Mouse (Mus musculus) adrenal gland, postnatal 10 days (tissue): ENCODE results near the gene Magi2. TPM values are rescaled to one million over a fixed set of nuclear protein-coding genes. Genes with fewer than 3 reads are reported as not detected.

Experiments
- DNase-seq: peaks from one replicate; pipeline ENCODE4 v3.0.0; 2021; ENCODE audit warnings: mixed read lengths
- total RNA-seq, 2 experiments: library from RNA; stranded (reverse); gene quantifications; 2 replicates each; pipeline ENCODE4 v1.2.3; 2021

The Magi2 gene
- total RNA-seq, 2 experiments from 2014 or later = 4.7 to 6.1 TPM

DNA sequence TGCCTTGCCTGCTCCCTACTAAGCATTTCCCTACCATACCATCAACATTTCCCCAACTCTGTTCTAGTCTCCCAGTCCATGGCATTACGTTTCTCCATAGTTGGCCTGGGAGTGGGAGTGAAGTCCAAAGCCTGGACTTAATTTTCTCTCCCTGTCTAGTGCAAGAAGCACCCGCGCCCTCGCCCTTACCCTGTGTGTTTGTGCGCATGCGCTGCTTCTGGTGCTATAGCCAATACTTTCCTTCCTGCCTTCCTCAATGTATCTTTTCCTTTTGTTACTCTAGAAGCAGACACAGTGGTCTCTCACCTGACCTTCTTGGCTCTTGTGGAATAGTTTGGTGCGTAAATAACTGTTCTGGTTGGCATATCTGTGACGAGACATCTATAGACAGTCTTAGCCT lies 1440.8 kb downstream of the Magi2 start:
- DNase-seq = no peak

DNA sequence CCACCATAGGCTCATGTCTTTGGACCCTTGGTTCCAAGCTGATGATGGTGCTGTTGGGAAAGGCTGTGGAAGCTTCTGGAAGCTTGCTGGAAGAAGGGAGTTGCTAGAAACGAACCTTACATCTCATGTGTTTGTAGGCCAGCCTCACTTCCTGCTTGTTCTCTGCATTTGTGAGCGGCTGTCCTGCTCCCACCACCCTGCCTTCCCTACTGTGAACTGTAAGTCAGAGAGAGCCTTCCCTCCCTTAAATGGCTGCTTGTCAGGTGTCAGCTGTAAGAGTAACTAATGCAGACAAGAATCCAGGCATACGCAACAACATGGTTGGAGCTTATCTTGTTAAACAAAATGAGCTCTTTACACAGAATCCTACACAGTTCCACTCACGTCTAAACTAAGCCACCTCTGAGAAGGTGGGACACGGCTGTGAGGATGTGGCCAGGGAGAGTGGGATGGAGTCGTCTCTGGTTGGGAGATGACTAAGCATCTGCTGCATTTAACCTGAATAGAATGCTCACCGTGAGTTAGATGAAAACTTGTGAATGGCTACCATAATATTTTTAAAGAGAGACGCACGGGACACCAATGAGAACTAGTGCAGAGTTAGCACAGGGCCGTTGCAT lies 1442.0 kb downstream of the Magi2 start:
- no peak for DNase-seq

DNA sequence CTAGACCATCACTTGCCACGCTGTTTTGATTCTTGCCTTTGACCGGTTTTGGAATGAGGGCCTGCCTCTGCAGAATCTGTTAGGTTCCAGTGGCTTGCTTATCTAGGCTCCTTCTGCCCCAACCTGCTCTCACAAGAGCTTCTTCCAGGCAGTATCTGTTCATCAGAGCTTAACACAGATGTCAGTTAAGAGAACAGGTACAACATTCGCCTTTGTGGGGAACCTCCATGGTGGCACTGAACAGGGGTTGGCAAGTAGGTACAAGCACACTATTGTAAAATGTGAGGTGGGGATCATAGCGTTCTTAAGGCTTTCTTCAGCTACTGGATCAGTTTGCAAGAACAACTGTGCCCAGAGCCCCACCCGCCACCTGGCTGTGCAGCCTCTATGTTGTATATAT lies 1442.6 kb downstream of the Magi2 start:
- DNase-seq = no peak

DNA sequence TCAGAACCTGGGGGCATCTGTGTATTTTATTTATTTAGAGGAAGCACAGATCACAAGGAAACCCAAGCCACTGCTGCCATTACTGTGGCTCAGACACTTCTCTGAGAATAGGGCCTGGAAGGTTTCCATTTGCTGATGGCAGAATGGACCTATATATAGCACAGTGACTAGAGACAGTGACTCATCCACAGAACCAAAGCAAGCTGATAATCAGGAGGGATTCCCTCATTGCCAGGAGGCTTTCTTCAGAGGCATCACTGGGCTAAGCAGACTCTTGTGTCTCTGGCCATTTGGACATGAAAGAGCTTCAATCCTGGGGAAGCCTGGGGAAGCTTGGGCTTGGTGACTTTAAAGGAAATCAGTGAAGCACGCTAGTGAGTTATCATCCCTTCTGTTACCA lies 1445.0 kb downstream of the Magi2 start:
- no peak for DNase-seq

DNA sequence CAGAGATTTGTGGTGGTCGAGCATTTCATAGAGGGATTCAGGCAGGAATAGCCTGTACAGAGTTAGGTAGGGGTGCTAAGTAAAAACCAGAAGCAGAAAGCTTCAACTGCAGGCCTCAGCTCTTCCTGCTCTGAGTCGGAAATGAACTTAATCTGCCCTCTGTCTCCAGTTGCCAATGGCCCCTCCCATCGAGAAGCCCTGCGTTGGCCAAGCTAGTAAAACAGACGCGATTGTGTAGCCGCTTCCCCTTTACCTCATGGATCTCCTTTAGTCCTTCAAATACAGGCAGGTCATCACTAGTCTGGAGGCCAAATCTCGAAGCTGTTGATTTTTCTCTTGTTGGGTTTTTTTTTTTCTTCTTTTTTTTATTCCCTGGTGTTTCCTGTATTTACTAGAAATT lies 1447.7 kb downstream of the Magi2 start:
- DNase-seq = no peak

DNA sequence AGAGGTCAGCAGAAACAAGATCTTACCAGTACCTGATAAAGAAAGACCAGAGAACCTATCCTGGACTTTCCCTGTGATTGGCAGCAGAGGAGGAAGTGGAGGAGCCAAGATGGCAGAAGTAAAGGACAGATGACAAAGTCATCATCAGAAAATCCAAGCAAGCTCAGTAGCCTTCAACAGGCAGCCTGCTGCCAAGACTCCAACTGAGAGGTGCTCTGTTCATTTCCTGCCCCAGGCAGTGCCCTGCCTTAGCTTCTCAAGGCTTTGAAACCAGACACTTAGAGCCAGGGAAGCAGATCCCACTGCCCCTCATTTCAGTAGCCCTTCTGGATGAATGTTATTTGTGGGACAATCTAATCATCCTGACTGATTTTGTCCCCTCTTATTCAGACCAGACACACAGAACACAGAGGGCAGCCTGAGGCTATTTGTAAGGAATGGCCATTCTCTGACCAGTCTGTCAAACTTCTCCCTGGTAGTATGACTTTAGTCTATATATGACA lies 1448.4 kb downstream of the Magi2 start:
- DNase-seq = no peak

DNA sequence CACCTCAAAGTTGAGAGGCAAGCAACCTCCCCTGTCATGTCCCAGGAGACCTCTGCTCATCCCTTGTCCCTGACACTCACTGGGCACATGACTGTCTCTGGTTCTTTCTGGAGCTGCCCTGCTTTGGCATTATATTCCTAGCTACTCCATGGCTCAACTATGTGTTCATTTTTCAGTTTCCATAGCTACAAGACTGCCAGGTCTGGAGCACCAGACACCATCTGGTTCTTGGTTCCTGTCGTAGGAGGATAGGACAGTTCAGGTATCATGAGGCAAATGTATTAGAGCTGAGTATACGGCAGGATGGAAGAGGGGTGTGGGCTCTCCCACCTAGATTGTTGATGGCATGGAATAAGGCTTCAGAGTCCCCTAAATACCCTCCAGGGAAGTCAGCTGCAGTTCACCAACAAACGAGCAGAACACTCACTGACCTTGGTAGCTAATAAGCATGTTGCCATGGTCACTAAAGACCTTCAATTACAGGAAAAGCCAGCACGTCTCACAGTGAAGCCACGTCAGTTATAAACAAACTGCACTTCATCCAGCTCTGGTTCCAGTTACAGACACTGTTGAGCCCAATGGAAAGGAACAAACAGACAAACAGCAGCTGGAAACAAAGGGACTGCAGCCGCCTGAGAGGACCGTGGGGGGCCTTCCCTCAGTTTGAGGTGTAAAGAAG lies 1449.5 kb downstream of the Magi2 start:
- peak; percentile 13 for DNase-seq

DNA sequence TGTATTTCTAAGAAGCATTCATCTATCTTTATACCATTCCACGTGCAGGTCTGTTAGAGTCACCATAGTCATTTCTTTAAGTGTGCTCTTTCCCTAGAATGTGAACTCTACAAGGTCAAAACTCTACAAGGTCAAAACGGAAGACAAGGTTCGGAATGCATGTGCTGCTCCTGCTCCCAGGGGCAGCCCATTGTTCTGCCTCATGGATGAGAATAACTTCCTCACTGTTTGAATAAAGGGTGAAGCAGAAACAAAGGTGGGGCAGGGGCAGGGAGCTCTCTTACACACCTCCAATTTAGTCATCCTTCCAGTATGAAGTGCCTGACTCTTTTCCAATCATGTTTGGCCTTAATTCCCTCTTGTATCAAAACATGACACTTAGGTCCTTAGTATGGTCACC lies 1450.4 kb downstream of the Magi2 start:
- DNase-seq = no peak

DNA sequence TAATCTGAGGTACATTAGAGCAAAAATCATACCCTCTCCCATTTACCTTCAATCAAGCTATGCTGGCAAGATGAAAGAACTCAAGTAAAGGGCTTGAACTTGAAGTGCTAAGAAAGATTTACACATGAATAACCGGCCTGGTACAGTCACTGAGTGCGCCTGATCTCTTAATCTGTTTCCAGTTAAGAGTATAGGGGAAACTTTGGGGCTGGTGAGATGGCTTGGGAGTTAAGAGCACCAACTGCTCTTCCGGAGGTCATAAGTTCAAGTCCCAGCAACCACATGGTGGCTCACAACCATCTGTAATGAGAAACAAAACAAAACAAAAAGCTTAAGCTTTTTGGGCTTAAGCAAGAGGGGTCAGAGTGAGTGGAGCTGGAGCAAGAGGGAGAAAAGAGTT lies 1451.7 kb downstream of the Magi2 start:
- DNase-seq = no peak

DNA sequence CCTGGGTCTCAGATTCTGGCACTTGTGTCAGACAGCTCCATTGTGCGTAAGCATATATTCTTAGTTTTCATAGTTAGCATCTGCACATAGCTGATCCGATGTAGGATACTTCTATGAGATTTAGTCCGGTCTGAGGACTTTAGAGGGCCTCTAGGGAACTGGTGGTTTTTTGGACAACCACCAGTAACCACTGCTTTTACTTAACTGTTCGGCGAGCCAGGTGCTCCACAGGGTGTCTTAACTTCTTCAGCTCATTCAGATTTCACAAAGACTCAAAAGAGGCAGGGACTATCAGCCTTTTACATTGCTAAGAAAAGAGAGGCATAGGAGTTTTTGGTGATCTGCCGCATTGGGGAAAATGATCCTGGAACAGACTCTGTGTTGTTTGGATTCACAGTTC lies 1453.1 kb downstream of the Magi2 start:
- DNase-seq = no peak

DNA sequence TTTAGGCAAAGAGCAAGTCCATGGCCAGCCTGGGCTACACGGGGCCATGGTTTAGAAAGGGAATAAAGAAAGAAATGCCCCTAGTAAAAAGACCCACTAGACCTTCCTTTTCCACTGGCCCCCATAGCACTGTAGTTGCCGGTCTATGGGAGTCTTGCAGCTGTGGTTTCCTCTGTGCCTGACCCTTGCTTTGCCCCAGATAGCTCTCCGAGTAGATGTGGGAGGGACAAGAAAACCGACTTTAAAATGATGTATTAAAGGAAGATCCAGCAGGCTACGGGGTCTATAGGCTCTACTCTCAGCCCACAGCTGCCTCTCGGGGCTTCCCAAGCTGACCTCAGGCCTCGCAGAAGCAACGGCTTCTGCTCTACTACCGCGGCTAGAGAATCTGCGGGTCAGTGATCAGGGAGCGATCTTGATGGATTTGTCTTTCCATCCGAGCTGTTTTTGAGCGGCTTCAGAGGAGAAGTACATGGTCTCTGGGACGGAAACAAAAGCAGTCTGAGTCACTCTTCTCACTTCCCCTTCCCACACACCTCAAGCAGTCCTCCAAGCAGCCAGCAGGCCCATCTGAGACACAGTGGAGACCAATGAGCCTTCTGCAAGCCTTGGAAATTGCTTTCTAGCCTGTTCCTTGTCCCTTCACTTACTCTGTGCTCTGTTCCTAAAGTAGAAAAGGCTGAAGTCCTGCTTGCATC lies 1454.1 kb downstream of the Magi2 start:
- DNase-seq = no peak

DNA sequence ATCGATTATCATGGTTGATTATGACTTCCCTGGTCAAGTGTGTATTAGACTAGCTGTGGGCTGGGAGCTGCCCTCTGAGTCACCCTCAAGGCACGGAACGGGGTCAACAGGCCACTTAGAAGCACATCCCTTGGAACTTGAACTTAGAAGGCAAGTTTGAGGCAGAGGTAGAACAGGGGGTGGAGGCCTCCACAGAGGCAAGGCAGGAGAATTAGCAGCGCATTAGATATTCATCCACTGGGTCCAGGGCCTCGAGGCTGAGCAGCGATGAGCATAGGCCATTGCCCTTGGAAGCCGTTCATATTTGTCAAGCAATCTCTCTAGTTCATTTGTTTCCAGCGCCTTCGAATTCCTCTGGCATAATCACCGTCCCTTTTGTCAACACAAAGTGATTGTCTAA lies 1454.8 kb downstream of the Magi2 start:
- no peak for DNase-seq

DNA sequence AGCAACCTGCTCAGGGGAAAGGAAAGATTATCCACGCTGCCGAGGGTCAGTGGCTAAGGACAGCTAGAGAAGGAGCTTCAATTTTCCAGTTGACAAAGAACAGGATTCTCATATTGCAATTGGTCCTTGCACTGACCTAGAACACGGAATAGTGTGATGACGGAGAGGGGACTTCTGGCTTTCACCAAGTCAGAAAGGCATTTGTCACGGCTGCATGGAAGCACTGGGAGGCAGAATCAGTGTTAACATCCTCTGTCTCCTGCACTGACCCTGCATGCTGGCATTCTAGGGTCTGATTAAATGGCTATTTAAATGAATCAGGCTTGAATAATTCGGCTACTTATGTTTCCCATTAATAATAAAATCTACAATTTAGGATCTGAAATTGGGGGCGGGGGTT lies 1455.4 kb downstream of the Magi2 start:
- no peak for DNase-seq

DNA sequence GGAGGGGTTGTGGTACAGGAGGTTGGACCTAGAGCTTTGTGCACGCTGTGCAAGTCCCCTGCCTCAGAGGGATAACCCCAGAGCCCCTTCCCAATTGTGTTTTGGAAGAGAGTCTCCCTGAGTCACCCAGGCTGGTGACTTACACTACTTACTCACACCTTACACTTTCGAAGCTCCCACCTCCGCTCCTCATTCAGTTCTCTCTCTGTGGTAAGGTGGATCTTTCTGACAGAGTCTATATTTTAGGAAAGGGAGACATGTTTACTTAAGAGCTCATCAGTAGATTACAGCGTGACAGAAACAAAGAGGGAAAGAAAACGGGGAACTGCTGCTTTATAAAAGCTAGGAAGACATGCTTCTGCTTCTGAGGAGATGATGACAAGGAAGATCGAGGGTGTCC lies 1457.3 kb downstream of the Magi2 start:
- DNase-seq = no peak

DNA sequence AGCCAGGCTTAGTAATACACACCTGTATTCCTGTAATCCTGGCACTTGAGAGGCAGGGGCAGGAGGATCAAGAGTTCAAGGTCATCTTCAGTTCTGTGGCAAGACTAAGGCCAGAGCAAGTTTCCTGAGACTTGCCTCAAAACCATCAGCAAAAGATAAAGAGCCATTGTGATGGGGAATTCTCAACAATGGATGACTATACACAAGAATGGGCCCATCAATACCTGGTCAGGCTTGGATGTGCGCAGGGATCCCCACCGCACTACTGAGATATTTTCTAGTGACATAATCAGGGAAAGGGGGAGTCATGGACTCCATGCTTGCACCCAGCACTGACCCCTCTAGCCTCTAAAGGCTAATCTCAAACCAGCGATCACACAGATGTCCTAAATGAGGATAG lies 1465.4 kb downstream of the Magi2 start:
- DNase-seq = no peak

DNA sequence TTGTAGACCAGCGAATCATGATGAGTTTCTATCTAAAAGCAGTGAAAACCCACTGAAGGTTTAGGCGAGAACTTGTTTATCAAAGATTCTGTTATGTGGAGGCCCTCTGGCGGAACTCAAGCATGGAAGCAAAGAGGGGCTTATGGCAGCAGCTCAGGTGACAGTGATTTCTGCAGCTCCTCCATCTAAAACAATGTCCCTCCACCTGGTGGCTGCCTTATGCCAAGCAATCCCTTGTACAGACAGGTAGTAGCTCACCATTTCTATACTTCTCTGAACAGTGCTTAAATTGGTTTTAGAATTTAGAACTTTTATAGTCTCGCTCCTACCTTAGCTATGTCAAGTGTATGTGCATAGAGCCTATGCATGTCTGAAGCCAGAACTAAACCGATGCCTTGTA lies 1472.3 kb downstream of the Magi2 start:
- DNase-seq = no peak

DNA sequence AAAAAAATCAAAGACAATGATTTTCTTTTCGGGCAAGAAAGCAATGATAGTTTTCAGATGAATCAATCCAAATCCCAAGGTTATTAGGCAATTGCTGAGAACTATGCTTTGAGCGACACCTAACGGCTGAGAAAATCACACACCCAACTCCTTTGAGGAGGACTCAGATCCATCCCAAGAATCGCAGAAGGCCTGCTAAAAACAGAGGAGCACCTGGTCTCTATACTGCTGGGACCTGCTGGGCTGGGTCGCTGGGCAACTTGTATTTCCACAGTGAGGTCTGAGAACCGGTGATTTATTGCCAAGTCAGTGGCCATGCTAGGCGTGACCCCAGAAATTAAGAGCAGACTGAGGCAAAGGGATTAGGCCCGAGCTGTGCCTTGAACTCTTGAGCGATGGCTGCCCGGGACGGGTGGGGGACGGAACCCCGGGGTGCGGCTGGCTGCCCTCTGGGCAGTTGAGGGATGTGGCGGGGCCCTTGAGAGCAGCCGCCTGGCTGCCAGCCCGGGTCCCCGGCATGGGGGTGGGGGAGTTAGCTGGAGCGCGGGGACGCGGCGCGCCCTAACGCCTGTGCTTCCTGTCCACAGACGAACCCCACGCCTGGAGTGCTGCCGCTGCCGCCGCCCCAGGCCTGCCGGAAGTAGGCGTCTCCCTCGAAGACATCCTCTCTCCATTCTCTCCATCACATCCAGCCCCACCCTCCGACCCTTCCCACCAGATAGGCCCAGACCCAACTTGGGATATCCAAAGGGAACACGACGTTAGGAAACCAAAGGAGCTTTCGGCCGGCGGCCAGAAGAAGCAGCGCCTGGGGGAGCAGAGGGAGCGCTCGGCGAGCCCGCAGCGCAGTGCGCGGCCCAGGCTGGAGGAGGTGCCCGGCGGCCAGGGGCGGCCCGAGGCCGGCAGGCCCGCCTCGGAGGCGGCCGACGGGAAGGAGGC lies 1474.9 kb downstream of the Magi2 start:
- peak; percentile 87 for DNase-seq

DNA sequence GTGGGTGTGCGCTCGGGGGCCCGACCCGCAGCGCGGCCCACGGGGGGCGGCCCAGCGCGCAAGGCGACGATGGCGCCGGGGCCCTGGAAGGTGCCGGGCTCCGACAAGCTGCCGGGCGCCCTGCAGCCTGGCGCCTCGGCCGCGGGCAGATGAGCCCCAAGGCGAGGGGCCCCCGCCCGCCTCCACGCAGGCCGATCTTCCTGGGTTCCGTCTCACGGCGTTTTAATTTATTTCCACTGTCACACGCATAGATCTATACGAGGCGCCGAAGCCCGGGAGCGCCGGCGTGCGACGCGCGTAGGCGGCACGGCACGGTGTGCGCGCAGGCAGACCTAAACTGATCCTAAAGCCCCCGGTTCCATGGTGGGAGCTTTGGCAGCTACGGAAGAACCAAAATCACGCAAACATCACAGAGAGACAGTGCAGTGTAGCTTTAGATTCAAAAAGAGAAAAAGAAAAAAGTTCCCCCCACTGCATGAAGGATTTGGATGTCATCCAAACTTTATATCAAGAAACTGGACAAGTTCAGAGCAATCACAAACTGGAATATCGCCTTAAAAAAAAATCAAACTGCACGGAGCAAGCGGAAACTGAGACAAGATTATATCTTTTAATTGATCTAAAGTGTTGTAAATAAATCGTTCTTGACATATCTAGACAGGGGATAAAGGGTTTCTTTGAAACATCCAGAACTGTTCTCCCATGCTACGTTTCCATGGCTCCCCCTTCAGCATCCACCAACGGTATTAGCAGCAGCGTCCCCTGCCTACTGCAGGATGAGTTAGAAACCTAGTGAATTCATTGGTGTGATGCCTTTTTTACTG lies 1475.9 kb downstream of the Magi2 start:
- peak; percentile 31 for DNase-seq

DNA sequence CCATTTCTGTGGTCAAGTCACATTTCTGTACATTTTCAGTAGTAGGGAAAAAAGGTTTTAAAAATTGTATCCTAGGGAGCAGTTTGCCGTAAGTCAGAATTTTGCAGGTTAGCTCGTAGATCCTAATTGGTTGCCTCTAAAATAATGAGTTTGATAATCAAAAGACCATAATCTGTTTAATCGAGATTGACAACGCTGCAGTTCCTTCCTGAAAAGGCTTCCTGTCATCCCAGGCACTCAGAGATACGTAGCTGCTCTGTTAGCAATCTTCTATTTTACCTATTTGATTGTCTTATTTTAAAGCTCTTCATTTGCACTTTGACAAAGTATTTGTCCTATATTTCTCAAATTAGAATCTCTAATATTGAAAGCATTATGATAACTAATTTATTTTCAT lies 1476.5 kb downstream of the Magi2 start:
- DNase-seq = no peak

DNA sequence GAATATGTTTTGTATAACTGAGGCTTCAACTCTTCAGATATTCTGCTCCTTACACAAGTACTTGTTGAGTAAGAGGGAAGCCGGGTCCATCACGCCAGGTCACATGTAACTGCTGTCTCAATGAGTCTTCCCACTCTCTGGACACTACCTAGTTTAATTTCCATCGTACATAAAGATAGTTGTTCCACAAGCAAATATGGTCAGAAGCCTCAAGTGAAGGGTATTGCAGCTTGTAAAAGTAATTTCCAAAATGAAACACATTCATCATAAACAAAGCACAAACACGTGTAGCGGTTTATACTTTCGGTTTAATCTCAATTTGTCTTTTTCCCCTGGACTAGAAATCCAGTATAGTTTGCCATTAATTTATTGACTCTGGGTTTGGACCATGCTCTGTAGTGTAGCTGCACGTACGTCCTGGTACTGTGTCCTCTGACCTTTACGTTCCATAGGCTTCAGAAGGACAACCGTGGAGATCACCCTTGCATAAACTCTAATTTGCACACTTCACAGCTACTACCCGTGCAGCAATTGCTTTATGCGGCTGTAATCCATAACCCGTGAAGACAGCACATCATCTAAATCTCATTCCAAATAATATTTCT lies 1477.2 kb downstream of the Magi2 start:
- no peak for DNase-seq

DNA sequence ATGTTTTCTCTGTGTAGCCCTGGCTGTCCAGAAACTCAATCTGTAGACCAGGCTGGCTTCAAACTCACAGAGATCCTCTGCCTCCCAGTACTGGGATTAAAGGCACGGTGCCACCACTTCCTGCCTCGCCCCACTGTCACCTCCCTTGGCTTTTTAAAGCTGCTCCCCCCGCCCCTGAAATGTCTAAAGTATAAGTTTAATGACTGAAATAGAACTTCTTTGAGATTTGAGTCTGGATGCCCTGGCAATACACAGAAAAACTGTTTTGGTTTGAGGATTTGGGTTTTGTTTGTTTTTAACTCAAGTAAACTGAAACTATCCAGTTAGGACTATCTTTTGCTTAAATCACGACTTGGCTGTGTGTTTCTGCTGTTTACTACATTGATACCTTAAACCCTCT lies 1478.0 kb downstream of the Magi2 start:
- DNase-seq = no peak
